Mouse (Mus musculus): ENCODE measurements around the gene Tecrl. TPM values are rescaled to one million over a fixed set of nuclear protein-coding genes. Genes with fewer than 3 reads are reported as not detected.

Gene Tecrl
- polyA plus RNA-seq (2014; fragmentation: Illumina TruSeq; extraction: RNeasy Lipid Tissue Mini Kit (QIAGEN cat#74804)), result not detected

GRCm38 (mm10) chr5:83354846-83355561, at the start of gene Tecrl:
Tecrl (minus strand) TSS chr5:83355195.

Data from ovary, adult 10 weeks (tissue).